Mouse (Mus musculus): ENCODE results near the gene Fer.

The Fer gene

GRCm38 (mm10) chr17:64140063-64140850, 277.4 kb downstream of the Fer start:
- CTCF ChIA-PET, result no interaction called here

- CTCF ChIA-PET, result no interaction called here
Measured at GRCm38 (mm10) chr17:64141856-64142255, 279.0 kb downstream of the Fer start.

GRCm38 (mm10) chr17:64146409-64146808, 283.5 kb downstream of the Fer start:
- CTCF ChIA-PET, result no interaction called here

- CTCF ChIA-PET, result no interaction called here
Measured at GRCm38 (mm10) chr17:64150717-64151116, 287.9 kb downstream of the Fer start.

- CTCF ChIA-PET, result no interaction called here
Measured at GRCm38 (mm10) chr17:64167731-64168130, 304.9 kb downstream of the Fer start.

- CTCF ChIA-PET, result no interaction called here
Measured at GRCm38 (mm10) chr17:64170019-64170418, 307.2 kb downstream of the Fer start.

GRCm38 (mm10) chr17:64172474-64172873, 309.6 kb downstream of the Fer start:
- CTCF ChIA-PET, result no interaction called here

GRCm38 (mm10) chr17:64180546-64180945, 317.7 kb downstream of the Fer start:
- CTCF ChIA-PET, result no interaction called here

GRCm38 (mm10) chr17:64181291-64181690, 318.4 kb downstream of the Fer start:
- CTCF ChIA-PET, result no interaction called here

- CTCF ChIA-PET, result no interaction called here
Measured at GRCm38 (mm10) chr17:64182599-64182998, 319.7 kb downstream of the Fer start.

- CTCF ChIA-PET, result no interaction called here
Measured at GRCm38 (mm10) chr17:64183196-64183595, 320.3 kb downstream of the Fer start.
